Mouse (Mus musculus) CD4-positive, CD25-positive, alpha-beta regulatory T cell, adult 2 months (primary cell): ENCODE results near the gene Sox5.

Experiments used
- DNase-seq: peaks from one replicate; pipeline ENCODE4 v3.0.0-alpha.2; 2012; ENCODE audit warnings: low read depth, low spot score

Sox5 gene

DNA sequence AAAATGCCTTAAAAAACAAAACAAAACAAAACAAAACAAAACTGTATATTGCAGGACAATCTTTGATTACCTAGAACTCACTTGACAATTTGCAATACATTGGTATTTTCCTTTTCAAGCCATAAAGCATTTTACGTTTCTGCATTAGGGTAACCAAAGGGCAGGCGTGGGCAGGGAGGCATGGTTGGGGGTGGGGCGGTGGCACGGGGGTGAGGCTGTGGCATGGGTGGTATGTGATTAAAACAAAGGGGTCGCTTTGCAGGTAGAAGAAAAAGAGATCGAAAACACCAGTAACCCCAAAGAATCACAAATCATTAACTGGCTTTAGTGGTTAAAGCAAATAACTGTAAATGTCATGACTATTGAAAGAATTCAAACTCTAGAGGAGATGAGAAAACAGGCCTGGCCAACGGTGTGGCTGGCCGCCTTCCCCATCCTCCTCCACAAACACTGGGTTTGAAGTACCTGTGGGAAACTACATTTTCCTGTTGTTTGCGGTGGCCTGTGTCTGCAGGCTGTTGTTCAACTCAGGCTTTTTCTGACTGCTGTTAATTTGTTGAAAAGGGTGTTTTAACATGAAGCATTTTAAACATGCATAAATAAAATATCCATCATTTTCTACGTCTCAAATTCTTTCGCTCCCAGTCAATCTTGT is 289.9 kb downstream of the Sox5 start:
- no peak for DNase-seq

DNA sequence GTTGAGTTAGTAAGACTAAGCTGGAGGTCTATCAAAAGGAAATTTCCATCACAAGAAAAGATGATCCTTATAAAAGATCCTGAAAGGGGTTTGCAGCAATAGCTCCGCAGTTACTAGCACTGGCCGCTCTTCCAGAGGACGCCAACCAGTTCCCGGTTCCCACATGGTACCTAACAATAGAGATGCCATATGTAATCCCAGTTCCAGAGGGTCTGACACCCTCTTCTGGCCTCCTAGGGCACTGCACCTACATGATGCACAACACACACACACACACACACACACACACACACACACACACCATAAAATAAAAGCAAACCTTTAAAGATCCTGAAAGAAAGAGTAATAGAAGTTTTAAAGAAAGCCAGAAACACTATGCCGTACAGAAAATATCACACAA is 290.9 kb downstream of the Sox5 start:
- no peak for DNase-seq

DNA sequence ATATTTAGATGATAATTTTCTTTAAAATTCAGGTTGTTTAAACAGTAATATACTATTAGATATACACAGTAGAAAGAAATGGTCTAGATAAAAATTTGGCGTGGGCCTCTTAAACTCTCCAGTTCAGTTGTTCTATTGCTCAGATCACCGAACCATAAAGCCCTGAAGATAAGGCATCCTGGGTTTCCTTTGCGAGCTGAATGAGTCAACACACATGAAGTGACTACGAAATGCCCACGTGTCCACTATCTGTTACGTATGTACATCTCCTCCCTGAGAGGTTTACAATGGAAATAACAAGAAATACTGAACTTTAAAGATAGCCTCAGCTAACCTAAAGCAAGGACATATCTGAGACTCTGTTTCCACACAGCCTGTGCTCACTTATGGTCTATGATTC is 296.2 kb downstream of the Sox5 start:
- DNase-seq, result no peak

DNA sequence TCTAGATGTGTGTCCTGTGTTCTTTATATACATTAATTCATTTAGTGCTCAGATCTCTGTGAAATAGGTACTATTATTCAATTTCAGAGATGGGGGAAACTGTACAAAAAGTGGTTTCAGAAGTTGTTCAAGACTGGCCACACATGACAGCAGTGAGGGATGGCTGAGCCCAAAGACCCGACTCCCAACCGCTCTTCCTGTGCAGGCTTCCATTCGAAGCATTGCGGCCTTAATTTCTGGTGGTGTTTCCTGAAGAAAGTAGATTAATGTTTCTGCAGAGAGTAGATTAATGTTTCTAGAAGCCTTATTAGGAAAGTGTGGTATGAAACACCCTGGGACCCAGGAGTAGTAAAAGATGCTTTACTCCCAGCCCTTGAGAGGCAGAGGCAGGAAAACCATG is 298.6 kb downstream of the Sox5 start:
- no peak for DNase-seq

DNA sequence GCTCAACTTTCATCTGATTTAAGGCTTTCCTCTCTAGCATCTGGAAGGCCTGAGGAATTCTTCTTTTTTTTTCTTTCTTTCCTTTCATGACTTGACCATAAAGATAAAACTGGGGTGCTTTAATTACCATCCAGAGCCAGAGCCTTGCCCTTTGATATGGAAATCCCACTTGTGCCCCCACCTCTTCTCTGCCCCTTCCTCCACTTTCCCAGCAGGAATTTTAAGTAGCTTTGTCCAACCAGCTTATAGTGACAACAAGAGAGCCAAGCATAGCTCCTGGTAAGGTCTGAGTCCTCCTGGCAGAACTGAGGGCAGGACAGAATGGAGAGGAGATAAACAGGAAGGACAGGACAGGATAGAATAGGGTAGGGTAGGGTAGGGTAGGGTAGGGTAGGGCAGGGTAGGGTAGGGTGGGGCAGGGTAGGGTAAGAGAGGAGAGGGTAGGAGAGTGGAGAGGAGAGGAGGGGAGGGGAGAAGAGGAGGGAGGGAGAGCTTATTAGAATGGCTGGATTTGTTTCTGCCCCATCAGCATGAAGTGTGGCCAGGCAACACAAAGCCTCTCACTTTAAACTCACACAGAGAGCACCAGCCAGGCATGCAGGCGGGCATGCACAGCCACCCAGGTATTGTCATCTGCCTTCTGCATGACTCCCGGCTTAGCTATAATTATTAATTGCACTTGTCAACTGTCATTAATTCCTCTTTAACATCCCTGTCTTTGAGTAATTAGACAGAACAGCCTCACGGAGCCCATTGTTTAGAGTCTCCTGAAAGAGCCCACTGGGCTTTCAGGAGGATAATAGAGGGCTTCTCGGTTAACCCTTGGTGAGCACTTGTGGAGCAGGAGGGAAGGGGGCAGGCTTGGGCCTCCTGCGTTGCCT is 300.9 kb downstream of the Sox5 start:
- DNase-seq, result no peak

DNA sequence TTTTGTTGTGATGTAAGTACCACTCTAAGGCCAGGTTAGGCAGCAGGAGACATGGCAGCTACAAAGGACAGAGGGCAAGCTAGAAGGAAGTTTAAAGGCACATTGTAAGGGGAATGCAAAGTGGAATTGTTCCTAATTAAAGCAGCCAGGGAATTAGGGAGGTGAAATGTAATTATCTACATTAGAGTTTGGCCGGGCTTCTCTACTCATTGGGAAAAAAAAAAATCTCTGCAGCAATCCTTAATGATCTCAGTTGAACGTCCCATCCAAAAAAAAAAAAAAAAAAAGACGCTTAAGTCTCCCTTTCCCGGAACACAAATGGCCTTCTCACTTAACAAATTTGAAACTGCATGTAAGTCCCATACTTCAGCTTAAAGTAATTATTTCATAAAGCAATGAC is 301.9 kb downstream of the Sox5 start:
- no peak for DNase-seq

DNA sequence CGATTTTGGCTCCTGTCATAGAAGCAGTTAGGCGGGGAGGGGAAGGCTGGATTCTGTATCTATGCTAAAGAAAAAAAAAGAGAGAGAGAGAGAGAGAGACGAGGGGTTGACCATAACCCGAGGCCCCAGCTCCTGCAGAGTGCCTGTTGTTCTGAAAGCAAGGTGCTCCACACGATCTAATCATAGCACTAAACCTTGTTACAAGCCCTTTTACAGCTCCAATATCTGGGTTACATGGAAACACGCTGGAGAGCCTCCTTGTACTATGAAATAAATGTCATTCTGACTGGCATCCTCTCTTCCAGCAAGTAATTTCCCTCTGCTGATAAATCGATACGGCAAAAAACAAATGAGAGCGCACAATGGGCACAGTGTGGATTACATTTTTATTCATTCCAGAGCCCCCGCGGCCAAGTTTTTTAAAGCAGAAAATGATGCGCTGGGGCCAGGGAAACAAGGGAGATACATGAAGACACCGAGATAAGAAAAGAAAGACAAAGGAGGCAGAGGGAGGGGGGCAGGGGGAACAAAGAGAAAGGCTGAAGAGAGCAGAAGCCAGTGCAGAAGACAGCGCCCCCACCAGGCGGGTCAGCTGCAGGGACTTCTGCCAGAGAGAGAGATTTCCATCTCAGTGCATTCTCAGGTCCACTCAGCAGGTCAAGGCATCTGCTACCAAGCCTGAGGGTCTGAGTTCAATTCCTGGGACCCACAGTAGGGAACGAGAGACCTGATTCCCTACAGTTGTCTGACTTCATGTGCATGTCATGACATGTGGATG is 304.3 kb downstream of the Sox5 start:
- DNase-seq, result no peak

DNA sequence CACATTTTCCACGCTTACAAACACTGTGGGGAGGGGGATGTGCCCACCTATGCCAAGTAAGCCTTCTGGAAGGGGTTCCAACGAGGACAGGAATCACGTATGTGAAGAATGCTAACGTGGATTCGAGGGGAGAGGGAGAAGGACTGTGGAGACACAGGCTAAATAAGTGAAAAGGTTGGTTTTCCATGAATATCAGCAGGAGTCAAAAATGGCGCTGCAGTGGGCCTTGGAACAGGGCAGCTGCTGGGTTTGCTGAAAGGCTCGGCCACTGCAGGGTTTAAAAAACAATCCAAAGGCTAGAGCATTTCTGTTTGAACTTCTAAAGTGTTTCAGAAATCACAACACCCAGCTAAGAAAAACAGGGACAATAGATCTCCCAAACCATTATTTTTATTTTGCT is 308.3 kb downstream of the Sox5 start:
- DNase-seq, result no peak

DNA sequence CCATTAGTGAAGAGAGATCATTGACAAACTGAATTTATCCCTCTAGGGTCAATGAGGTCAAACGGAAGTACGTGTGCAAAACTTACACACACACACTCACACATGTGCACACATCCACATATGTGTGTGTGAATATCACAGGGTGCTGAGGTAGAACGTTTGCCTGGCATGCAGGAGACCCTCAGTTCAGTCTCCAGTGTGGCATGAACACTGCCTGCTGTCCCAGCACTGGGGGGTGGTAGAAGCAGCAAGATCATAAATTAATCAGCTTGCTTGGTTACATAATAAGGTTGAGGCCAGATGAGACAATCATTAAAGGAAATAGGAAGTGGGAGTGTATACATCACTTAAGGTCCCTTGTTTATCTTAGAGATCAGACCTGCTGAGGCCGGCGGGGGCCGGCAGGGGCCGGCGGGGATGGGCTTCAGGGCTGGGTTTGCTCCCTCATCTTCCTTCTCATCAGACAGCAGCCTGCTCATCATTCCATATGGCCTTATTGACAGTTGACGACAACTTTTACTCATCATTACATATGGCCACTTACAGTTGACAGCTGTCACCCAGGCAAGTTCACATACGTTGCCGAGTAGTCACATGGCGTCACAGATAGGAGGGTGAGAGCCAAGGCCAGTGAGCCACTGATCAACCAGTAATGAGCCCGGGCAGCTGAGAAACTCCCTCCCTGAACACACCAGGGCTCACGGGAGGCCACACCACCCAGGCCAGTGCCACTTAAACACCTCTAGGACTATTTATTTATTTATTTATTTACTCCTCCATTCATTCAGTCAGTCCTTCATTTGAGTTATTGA is 309.5 kb downstream of the Sox5 start:
- no peak for DNase-seq

DNA sequence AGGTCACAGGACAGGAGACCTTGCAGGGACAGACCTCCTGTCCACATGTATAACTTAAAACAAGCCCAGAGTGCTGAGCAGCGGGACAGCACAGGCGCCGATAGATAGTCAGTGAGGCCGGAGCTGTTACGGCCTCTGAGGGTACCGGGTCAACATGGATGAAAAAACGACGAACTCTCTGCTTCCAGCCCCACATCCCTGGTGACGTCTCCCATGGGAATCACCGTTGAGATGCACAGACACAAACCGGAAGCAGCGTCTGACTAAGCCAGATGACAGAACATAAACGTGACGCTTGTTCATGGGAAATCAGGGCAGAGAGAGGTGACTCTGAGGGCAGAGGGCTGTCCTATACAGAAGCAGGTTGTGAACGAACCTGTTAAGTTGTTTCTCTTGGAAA is 315.1 kb downstream of the Sox5 start:
- no peak for DNase-seq

DNA sequence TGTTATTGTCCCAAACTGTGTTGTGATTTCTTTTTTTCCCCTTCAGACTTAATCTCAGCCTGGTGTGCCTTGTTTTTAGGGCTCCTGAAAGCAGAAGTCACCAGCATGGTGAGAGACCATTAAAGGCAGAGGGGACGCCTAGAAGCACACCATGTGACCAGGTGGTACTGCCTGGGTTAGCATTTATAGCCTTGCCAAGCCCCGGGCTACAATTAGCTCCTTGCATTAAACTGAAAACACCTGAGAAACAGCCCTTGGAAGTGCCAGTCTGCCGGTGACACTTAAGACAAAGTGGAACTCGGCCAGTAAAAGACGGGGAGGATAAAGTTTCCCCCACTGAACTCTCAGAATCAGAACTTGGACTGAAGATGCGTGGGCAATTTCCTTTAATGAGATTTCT is 318.1 kb downstream of the Sox5 start:
- no peak for DNase-seq

DNA sequence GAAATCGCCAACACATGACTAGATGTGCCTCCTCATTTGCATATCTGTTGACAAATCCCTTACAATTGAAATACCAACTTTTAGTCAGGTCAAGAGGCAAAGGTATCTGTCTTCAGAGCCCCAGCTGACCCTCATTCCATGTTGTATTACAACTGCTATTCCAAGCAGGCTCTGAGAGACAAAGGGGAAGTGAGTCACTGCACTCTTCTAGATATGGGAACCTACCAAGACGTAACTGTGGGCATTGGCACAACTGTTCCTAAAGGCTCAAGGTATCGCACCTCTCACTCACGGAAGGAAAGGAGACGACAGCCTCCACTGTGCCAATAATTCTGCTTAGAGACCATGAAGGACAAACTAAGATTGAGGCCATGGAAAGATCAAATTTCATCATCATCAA is 318.5 kb downstream of the Sox5 start:
- DNase-seq, result no peak

DNA sequence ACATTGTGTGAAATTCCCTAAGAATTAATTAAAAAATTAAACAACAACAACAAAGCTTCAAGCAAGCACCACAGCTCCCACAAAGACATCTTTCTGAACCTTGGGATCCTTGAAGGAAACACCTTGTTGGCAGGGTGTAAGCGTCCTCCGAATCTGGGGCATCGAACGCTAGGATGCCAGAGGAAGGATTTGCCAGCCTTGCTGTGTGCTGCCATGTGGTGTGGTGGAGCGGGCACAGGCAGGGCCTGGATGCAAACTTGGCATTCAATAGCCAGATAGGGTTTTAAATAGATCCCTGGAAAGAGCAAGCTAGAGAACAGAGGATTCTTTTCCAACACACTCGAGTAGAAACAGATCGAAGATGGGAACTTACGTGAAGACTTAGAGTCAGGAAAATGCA is 322.3 kb downstream of the Sox5 start:
- no peak for DNase-seq

DNA sequence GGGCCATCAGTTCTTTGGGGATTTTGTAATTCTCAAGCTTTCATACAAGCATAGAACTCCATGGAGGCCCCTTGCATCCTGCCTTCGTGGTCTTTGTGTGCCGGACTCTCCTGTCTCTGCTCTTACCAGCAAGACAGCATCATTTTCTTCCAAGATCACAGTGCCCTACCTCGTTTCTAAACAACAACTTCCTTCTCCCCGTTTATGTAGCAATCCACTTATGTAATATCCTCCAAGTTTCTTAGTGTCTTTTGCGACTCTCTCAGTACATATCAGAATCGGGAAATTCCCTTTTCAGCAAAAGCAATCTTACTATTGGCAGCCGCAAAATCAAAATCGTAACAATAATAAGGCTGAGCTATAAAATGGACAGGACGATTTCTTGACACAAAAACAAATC is 324.3 kb downstream of the Sox5 start:
- no peak for DNase-seq

DNA sequence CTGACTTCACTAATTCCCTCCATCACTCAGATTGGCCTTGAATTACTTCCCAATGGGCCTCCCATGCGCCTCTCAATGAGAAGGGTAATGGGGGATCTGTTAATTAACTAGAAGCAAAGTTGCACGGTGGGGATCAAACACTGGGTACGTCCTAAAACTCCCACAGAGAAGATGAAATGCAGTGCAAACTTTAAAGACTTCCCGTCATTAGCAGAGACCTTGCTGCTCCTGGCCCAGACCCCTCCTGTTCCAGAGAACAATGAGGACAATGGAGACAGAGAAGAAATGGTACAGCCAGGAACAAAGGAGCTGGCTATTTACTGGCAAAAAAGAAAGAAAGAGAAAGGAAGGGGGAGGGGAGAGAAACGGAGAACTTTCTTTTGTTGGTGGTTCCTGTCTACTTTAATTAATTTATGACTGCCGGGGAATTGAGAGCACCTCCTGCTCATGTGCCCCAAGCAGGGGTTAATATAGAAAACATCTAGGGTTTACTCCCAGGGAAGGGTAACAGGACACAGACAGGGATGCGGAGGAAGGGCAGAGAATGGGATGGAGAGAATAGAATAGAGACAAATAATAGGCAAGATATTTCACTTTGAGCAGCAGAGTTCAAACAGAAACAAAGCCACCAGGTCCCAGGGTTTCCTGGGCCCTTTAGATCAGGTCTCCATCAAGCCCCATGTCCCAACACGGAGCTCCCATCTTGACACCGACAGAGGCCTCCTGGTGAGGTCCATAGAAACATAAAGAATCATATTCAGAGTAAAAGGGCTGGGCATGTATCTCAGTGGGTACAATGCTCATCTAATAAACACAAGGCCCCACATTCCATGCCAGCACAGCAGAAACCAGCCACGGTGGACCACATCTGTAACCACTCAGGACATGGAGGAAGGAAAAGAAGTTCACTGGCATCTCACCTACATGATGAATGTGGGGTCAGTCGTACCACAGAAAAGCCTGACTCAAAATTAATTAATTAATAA is 327.2 kb downstream of the Sox5 start:
- no peak for DNase-seq

DNA sequence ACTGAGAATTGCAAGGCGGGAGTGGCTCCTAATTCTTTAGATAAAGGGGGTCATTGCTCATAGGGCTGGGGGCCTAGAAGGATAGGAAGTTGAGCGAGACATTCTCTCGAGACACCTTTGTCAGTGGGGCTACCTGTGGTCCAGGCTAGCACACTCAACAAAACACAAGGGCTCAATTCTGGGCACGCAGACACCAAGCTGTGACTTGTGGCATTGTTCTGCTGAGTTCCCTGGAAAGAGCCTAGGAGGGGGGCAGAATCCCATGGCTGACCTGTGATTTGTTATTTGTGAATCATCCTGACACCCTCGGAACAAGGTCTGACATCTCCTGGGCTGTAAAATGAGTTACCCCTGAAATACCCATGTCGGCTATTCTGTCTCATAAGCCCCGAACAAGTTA is 328.2 kb downstream of the Sox5 start:
- no peak for DNase-seq

DNA sequence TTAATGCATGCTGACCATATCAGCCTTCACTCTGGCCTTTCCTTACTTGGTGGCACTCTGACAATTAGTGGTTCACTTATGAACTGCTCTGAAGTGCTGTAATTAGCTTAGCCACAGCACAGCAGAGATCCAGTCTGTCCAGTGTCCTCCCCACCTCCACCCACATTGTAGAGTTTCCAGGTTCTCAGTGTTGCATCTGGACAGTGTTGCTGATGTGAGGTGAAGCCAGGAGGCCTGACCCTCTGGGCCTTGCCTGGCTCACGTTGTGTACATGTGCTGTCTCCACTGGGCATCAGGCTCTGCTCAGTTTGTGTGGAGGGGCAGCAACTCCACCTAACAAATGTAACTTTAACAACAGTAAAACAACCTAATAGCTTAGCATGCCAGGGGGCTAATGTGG is 328.6 kb downstream of the Sox5 start:
- no peak for DNase-seq

DNA sequence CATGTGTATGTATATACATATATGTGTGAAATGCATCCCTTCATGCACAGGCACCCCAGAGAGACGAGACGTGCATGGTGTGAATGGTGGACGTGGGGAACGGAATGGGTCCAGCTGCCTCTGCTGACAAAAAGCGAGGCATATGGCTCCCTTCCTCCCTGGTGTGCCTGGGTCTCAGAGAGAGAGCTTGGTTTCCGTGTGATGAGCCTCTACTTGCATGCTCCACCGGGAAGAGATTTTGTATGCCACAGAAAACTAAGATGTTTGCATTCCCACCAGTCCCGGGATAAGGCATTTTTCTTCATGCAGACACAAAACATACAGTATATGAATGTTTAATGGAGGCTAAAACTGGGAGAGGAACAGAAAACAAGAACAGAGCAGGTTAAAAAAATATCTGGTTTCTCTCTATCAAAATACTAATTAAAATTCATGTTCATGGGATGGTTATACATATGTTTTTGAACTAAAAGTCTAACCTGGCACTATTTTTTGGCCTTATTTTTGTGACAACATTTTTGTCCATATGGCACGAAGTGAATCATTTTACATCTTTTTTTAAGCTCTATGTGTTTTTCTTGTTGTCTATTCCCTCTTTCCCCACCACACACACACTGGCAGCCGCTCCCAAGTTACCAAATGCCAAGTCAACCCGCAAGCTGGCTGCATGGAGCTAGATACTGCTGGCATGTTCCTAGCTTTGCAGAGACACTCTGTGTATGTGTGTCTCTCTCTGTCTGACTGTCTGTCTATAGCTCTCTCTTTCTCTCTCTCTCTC is 329.4 kb downstream of the Sox5 start:
- DNase-seq, result no peak

DNA sequence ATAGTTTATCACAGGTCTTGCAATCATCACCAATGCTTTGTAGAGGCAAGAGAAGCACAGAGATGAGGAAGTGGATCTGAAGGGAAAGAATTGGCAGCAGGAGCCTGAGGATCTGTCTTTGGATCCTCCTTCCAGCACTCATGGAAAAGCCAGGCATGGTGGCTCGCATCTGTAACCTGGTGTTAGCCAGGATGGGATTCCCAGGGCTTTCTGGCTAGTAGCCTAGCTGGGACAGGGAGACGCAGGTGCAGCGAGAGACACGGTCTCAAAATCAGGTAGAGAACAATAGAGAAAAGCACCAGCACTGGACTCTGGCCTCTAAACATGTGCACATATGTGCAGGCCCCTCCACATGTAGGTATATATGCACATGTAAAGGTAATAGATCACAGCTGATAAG is 330.1 kb downstream of the Sox5 start:
- DNase-seq, result no peak
